ENCODE assay signal across 14 mouse cellular contexts in the genomic region with DNA sequence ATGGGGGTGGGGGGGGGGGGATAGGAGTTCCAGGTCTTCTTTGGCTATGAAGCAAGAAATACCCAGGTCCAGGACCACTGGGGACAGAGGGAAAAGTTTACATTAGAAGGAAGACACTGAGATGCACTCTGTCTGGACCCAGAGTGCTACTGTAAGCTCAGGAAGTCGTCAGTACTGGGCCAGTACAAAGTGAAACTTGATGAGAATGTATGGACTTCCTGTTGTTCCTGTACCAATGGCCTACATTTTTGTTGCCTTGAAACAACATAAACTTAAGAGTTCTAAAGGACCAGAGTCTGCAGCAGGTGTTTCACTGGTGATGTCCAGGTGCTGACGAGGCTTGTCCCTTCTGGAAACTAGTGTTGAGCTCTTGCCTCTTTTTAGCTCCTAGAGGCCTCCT. TPM values are rescaled to one million over a fixed set of nuclear protein-coding genes. Genes with fewer than 3 reads are reported as not detected.
A peak's percentile ranks its signal among the peaks of the same experiment; 100 is the strongest.
DNase-seq lines count a peak whose midpoint lies in the region; ATAC-seq and TF ChIP-seq lines count a peak whose summit lies in the region.
"Had no signal": no experiment of that assay in that cellular context is flagged by ENCODE, and none has a peak within 500 bp of the region (broad histone marks: within the 10 kb centered on the region; RNA-seq: fewer than 3 reads in every experiment).

No protein-coding gene starts in this region.

- H3K9me3 ChIP-seq in lung, embryonic 14.5 days (ENCODE audit: low read depth, low read length), result no peaks in the 10 kb centered on the region
- no peaks in the 10 kb centered on the region for H3K9me3 ChIP-seq in lung, postnatal 0 days (ENCODE audit: low read length)
- H3K9me3 ChIP-seq in liver, postnatal 0 days (ENCODE audit: low read length), result no peaks in the 10 kb centered on the region
- H3K9me3 ChIP-seq: midbrain, embryonic 15.5 days had no signal

- no peak for DNase-seq in lung, embryonic 14.5 days
- no peak for DNase-seq in lung, postnatal 0 days (ENCODE audit: low spot score)
- DNase-seq in induced T-regulatory cell, adult 2 months (ENCODE audit: low read depth), result peak; percentile 71
- DNase-seq in liver, postnatal 0 days, result no peak
- DNase-seq in kidney, postnatal 10 days, result no peak
- DNase-seq in thymus, postnatal 10 days (ENCODE audit: low spot score in 2 of 2), result no peak
- DNase-seq: cerebellum, adult 18-20 months; embryo, embryonic 11 days; kidney, adult 8-10 months; lung, postnatal 10 days; right cerebral cortex, postnatal 14 days; thymus, postnatal 4 days had no signal

- peak overlapping the region; percentile 83; the same call in 1 of the 2 replicates for H3K4me2 ChIP-seq in lung, embryonic 14.5 days
- H3K4me2 ChIP-seq in lung, postnatal 0 days (replicated peaks; ENCODE audit: low read depth, low read length), result no peak overlapping the region; the same call in 1 of the 2 replicates
- peak overlapping the region; percentile 72 for H3K4me2 ChIP-seq in liver, postnatal 0 days (ENCODE audit: low read depth, low read length)

- peaks cover 4% of the 10 kb centered on the region; the same call in 1 of the 2 replicates for H3K4me1 ChIP-seq in lung, embryonic 14.5 days (ENCODE audit: insufficient read depth)
- peaks cover 4% of the 10 kb centered on the region; the same call in 1 of the 2 replicates for H3K4me1 ChIP-seq in lung, postnatal 0 days (ENCODE audit: insufficient read depth, low read depth, low read length)
- H3K4me1 ChIP-seq in liver, postnatal 0 days (ENCODE audit: insufficient read depth), result peaks cover 26% of the 10 kb centered on the region

- ATAC-seq in lung, embryonic 14.5 days (ENCODE audit: insufficient read depth), result no peak
- no peak for ATAC-seq in lung, postnatal 0 days
- ATAC-seq in CD4-positive, CD25-positive, alpha-beta regulatory T cell, adult 4 months, result peak; percentile 17
- no peak for ATAC-seq in liver, postnatal 0 days
- ATAC-seq: midbrain, embryonic 15.5 days had no signal

- no peak overlapping the region for H3K4me3 ChIP-seq in lung, embryonic 14.5 days (ENCODE audit: low read depth, low read length)
- no peak overlapping the region for H3K4me3 ChIP-seq in lung, postnatal 0 days (ENCODE audit: low read depth, low read length)
- H3K4me3 ChIP-seq in liver, postnatal 0 days (ENCODE audit: low read depth, low read length), result no peak overlapping the region

- no peak for TF ChIP-seq EP300 in lung, postnatal 0 days (IDR thresholded peaks at IDR 0.05)
- TF ChIP-seq EP300 in liver, postnatal 0 days (IDR thresholded peaks at IDR 0.05; ENCODE audit: low read depth), result no peak

- no peak for TF ChIP-seq CTCF in lung, embryonic 14.5 days (IDR thresholded peaks at IDR 0.05; ENCODE audit: low read depth)
- no peak for TF ChIP-seq CTCF in lung, postnatal 0 days (IDR thresholded peaks at IDR 0.05)
- TF ChIP-seq CTCF in liver, postnatal 0 days (IDR thresholded peaks at IDR 0.05; ENCODE audit: low read depth), result no peak

- 62% methylated on average over 2 of the region's 2 CpGs for WGBS in lung, embryonic 14.5 days
- 49% methylated on average over 2 of the region's 2 CpGs for WGBS in lung, postnatal 0 days
- 67% methylated on average over 2 of the region's 2 CpGs for WGBS in liver, postnatal 0 days (ENCODE audit: insufficient replicate concordance)

- H3K36me3 ChIP-seq in lung, embryonic 14.5 days (ENCODE audit: insufficient read depth), result no peaks in the 10 kb centered on the region
- no peaks in the 10 kb centered on the region for H3K36me3 ChIP-seq in lung, postnatal 0 days (ENCODE audit: insufficient read depth, low read length)
- H3K36me3 ChIP-seq in liver, postnatal 0 days (replicated peaks; ENCODE audit: insufficient read depth, low read length), result no peaks in the 10 kb centered on the region
- H3K36me3 ChIP-seq: midbrain, embryonic 15.5 days had no signal

- no peak overlapping the region for H3K9ac ChIP-seq in lung, embryonic 14.5 days
- no peak overlapping the region for H3K9ac ChIP-seq in lung, postnatal 0 days (replicated peaks; ENCODE audit: low read depth)
- no peak overlapping the region for H3K9ac ChIP-seq in liver, postnatal 0 days (replicated peaks)

- H3K27me3 ChIP-seq in lung, embryonic 14.5 days (ENCODE audit: insufficient read depth, low read length), result no peaks in the 10 kb centered on the region
- H3K27me3 ChIP-seq in lung, postnatal 0 days (replicated peaks; ENCODE audit: insufficient read depth, low read length), result no peaks in the 10 kb centered on the region
- no peaks in the 10 kb centered on the region for H3K27me3 ChIP-seq in liver, postnatal 0 days (ENCODE audit: insufficient read depth, low read length)
- H3K27me3 ChIP-seq: midbrain, embryonic 15.5 days had no signal

- no peak overlapping the region for H3K27ac ChIP-seq in lung, embryonic 14.5 days (ENCODE audit: low read depth)
- H3K27ac ChIP-seq in lung, postnatal 0 days (ENCODE audit: low read length), result no peak overlapping the region
- H3K27ac ChIP-seq in liver, postnatal 0 days (ENCODE audit: low read depth), result 0 out of 2 replicates have a peak overlapping the region, but pooled peaks have one; percentile 94

RNA-seq across cellular contexts. Expression of gene Zc3h7a, which starts 1.2 kb away (rescaled TPM):
- 95.8 and 96.9 TPM in 2 replicates for polyA plus RNA-seq in lung, embryonic 14.5 days (2014; fragmentation: Nextera tagmentation; extraction: Ambion mirVana)
- 52.4 and 58.3 TPM in 2 replicates for polyA plus RNA-seq in lung, postnatal 0 days (2015; fragmentation: Nextera tagmentation; extraction: Ambion mirVana)
- polyA plus RNA-seq in CD4-positive, CD25-positive, alpha-beta regulatory T cell, adult 4 months (2017; shearing (Covaris generic)), result 100 to 1,000 TPM; 255 to 363 TPM
- polyA plus RNA-seq in liver, postnatal 0 days (2015; fragmentation: Nextera tagmentation; extraction: Ambion mirVana), result 18.5 and 22.5 TPM in 2 replicates

RNA-seq across cellular contexts. Expression of gene Rsl1d1, which starts 25.7 kb away (rescaled TPM):
- polyA plus RNA-seq in lung, embryonic 14.5 days (2014; fragmentation: Nextera tagmentation; extraction: Ambion mirVana), result 193 and 202 TPM in 2 replicates
- 64.3 and 70.1 TPM in 2 replicates for polyA plus RNA-seq in lung, postnatal 0 days (2015; fragmentation: Nextera tagmentation; extraction: Ambion mirVana)
- polyA plus RNA-seq in CD4-positive, CD25-positive, alpha-beta regulatory T cell, adult 4 months (2017; shearing (Covaris generic)), result 100 to 1,000 TPM; 167 to 177 TPM
- 60.7 and 61.7 TPM in 2 replicates for polyA plus RNA-seq in liver, postnatal 0 days (2015; fragmentation: Nextera tagmentation; extraction: Ambion mirVana)

RNA-seq across cellular contexts. Expression of gene Txndc11, which starts 43.0 kb away (rescaled TPM):
- 38.2 and 38.8 TPM in 2 replicates for polyA plus RNA-seq in lung, embryonic 14.5 days (2014; fragmentation: Nextera tagmentation; extraction: Ambion mirVana)
- 27.5 and 29.2 TPM in 2 replicates for polyA plus RNA-seq in lung, postnatal 0 days (2015; fragmentation: Nextera tagmentation; extraction: Ambion mirVana)
- 10 to 100 TPM in 1 of 2 experiments, 1 to 10 TPM in 1; 7.3 to 10.5 TPM for polyA plus RNA-seq in CD4-positive, CD25-positive, alpha-beta regulatory T cell, adult 4 months (2017; shearing (Covaris generic))
- polyA plus RNA-seq in liver, postnatal 0 days (2015; fragmentation: Nextera tagmentation; extraction: Ambion mirVana), result 17.9 TPM in 2 replicates
